Mouse (Mus musculus): ENCODE data around the gene Fam196b. TPM values are rescaled to one million over a fixed set of nuclear protein-coding genes. Genes with fewer than 3 reads are reported as not detected.

Gene Fam196b
- polyA plus RNA-seq, 1 experiment from 2014 or later = 1.4 TPM

- WGBS = 86% methylated on average over 2 of the region's 2 CpGs
- H3K27ac ChIP-seq (ENCODE audit: low read depth, low read length) = no peak overlapping the region
- no peaks in the 10 kb centered on the region for H3K4me1 ChIP-seq (ENCODE audit: control insufficient read depth, insufficient read depth, low read length)
- H3K9ac ChIP-seq (ENCODE audit: low read length) = no peak overlapping the region
- H3K4me2 ChIP-seq (ENCODE audit: low read length) = no peak overlapping the region
- no peaks in the 10 kb centered on the region for H3K27me3 ChIP-seq (replicated peaks; ENCODE audit: control insufficient read depth, insufficient read depth, low read length)
- no peak for DNase-seq (ENCODE audit: low spot score)
- H3K36me3 ChIP-seq (ENCODE audit: control insufficient read depth, insufficient read depth, low read length) = no peaks in the 10 kb centered on the region
- H3K9me3 ChIP-seq (replicated peaks; ENCODE audit: control insufficient read depth, low read length) = no peaks in the 10 kb centered on the region
- no peak overlapping the region for H3K4me3 ChIP-seq (ENCODE audit: low read depth, low read length)
- no peak for ATAC-seq
Observed at GRCm38 (mm10) chr11:34431978-34432377, 117.4 kb downstream of the Fam196b start.

DNA sequence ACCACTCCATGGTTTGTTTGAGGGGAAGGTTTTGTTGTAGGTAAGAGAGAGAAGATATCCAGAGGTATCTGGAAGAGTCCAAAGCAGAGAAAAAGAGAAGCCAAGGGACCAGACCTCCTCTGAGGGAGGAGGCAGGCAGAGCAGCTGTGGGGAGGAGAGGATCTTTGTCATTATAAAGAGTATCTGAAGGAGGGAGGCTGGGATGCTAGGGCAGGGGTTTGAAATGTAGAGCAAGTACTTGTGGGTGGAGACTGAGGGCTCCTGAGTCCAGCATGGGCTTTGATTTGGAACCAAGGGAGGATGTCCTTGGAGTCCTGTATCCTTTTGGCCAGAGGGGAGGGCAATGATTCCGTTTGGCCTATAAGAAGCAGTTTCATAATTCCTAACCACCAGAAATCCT lies 122.8 kb downstream of the Fam196b start:
- no peak overlapping the region for H3K4me3 ChIP-seq (ENCODE audit: low read depth, low read length)
- H3K9me3 ChIP-seq (replicated peaks; ENCODE audit: control insufficient read depth, low read length) = no peaks in the 10 kb centered on the region
- ATAC-seq = no peak
- H3K27ac ChIP-seq (ENCODE audit: low read depth, low read length) = no peak overlapping the region
- H3K9ac ChIP-seq (ENCODE audit: low read length) = no peak overlapping the region
- H3K27me3 ChIP-seq (replicated peaks; ENCODE audit: control insufficient read depth, insufficient read depth, low read length) = no peaks in the 10 kb centered on the region
- H3K4me1 ChIP-seq (ENCODE audit: control insufficient read depth, insufficient read depth, low read length) = no peaks in the 10 kb centered on the region
- no peak overlapping the region for H3K4me2 ChIP-seq (ENCODE audit: low read length)
- no peaks in the 10 kb centered on the region for H3K36me3 ChIP-seq (ENCODE audit: control insufficient read depth, insufficient read depth, low read length)
- DNase-seq (ENCODE audit: low spot score) = no peak
- WGBS = 64% methylated on average over 1 of the region's 1 CpGs

DNA sequence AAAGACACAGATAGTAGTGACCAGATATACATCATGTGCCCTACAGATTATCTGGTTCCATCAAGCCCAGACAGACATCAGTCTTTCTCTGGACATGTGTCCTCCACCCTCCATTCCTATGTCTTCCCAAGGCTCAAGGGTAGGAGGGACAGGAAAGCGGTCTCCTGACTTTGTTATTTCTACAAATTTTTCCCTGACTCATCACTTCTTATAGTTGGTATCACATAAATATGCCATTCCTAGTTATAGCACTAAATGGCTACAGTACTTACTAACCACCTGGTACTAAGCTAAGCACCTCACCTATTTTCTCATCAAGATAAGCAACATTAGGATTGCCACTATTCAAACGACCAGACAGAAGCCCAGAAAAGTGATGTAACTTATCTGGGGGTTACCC lies 123.8 kb downstream of the Fam196b start:
- ATAC-seq (no peak), DNase-seq (ENCODE audit: low spot score) (no peak)
- Histone ChIP-seq H3K27me3 (replicated peaks; ENCODE audit: control insufficient read depth, insufficient read depth, low read length) (no peaks in the 10 kb centered on the region), H3K4me1 (ENCODE audit: control insufficient read depth, insufficient read depth, low read length) (no peaks in the 10 kb centered on the region), H3K9me3 (replicated peaks; ENCODE audit: control insufficient read depth, low read length) (no peaks in the 10 kb centered on the region), H3K36me3 (ENCODE audit: control insufficient read depth, insufficient read depth, low read length) (no peaks in the 10 kb centered on the region), H3K9ac (ENCODE audit: low read length) (no peak overlapping the region), H3K4me3 (ENCODE audit: low read depth, low read length) (no peak overlapping the region), H3K27ac (ENCODE audit: low read depth, low read length) (no peak overlapping the region), H3K4me2 (ENCODE audit: low read length) (no peak overlapping the region)
- 71% methylated on average over 2 of the region's 2 CpGs for WGBS

- no peaks in the 10 kb centered on the region for H3K27me3 ChIP-seq (replicated peaks; ENCODE audit: control insufficient read depth, insufficient read depth, low read length)
- H3K4me2 ChIP-seq (ENCODE audit: low read length) = no peak overlapping the region
- ATAC-seq = no peak
- no peak overlapping the region for H3K4me3 ChIP-seq (ENCODE audit: low read depth, low read length)
- no peaks in the 10 kb centered on the region for H3K4me1 ChIP-seq (ENCODE audit: control insufficient read depth, insufficient read depth, low read length)
- no peak overlapping the region for H3K9ac ChIP-seq (ENCODE audit: low read length)
- H3K27ac ChIP-seq (ENCODE audit: low read depth, low read length) = no peak overlapping the region
- no peaks in the 10 kb centered on the region for H3K9me3 ChIP-seq (replicated peaks; ENCODE audit: control insufficient read depth, low read length)
- 47% methylated on average over 4 of the region's 4 CpGs for WGBS
- no peaks in the 10 kb centered on the region for H3K36me3 ChIP-seq (ENCODE audit: control insufficient read depth, insufficient read depth, low read length)
- peak; percentile 51 for DNase-seq (ENCODE audit: low spot score)
Observed at GRCm38 (mm10) chr11:34447891-34448290, 133.3 kb downstream of the Fam196b start.

GRCm38 (mm10) chr11:34449944-34450343 lies 135.3 kb downstream of the Fam196b start:
- Histone ChIP-seq H3K36me3 (ENCODE audit: control insufficient read depth, insufficient read depth, low read length) (no peaks in the 10 kb centered on the region), H3K4me2 (ENCODE audit: low read length) (no peak overlapping the region), H3K9ac (ENCODE audit: low read length) (no peak overlapping the region), H3K4me3 (ENCODE audit: low read depth, low read length) (no peak overlapping the region), H3K4me1 (ENCODE audit: control insufficient read depth, insufficient read depth, low read length) (no peaks in the 10 kb centered on the region), H3K9me3 (replicated peaks; ENCODE audit: control insufficient read depth, low read length) (no peaks in the 10 kb centered on the region), H3K27ac (ENCODE audit: low read depth, low read length) (no peak overlapping the region), H3K27me3 (replicated peaks; ENCODE audit: control insufficient read depth, insufficient read depth, low read length) (no peaks in the 10 kb centered on the region)
- DNase-seq (ENCODE audit: low spot score) = no peak
- WGBS = 85% methylated on average over 4 of the region's 4 CpGs
- no peak for ATAC-seq

DNA sequence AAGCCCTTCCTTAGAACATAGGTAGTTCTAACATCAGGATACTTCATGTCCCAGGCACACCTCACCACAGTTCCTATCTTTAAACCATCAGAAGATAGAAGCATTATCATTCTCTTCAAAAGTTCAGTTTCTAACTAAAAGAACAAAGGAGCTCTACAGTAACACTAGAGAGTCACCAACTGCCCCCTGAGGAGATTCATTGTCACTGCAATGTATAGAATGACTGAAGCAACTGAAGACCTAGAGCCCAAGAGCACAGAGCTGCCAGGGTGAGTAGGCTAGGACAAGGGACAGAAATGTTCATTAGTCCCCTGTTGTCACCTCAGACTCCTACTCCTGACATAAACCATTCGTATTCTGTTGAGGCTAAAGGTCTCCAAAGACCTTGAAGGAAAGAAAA lies 152.4 kb downstream of the Fam196b start:
- H3K9me3 ChIP-seq (replicated peaks; ENCODE audit: control insufficient read depth, low read length) = no peaks in the 10 kb centered on the region

GRCm38 (mm10) chr11:34468571-34468970 lies 153.9 kb downstream of the Fam196b start:
- Histone ChIP-seq H3K4me3 (ENCODE audit: low read depth, low read length) (no peak overlapping the region), H3K9ac (ENCODE audit: low read length) (no peak overlapping the region), H3K27ac (ENCODE audit: low read depth, low read length) (no peak overlapping the region), H3K4me2 (ENCODE audit: low read length) (no peak overlapping the region), H3K36me3 (ENCODE audit: control insufficient read depth, insufficient read depth, low read length) (no peaks in the 10 kb centered on the region), H3K27me3 (replicated peaks; ENCODE audit: control insufficient read depth, insufficient read depth, low read length) (no peaks in the 10 kb centered on the region), H3K4me1 (ENCODE audit: control insufficient read depth, insufficient read depth, low read length) (no peaks in the 10 kb centered on the region), H3K9me3 (replicated peaks; ENCODE audit: control insufficient read depth, low read length) (no peaks in the 10 kb centered on the region)
- ATAC-seq = no peak
- DNase-seq (ENCODE audit: low spot score) = peak; percentile 32
- 51% methylated on average over 3 of the region's 3 CpGs for WGBS

More for the DNA sequence above, 152.4 kb downstream of the Fam196b start:
- H3K4me2 ChIP-seq (ENCODE audit: low read length) = no peak overlapping the region
- no peaks in the 10 kb centered on the region for H3K4me1 ChIP-seq (ENCODE audit: control insufficient read depth, insufficient read depth, low read length)
- 67% methylated on average over 1 of the region's 1 CpGs for WGBS
- no peak overlapping the region for H3K27ac ChIP-seq (ENCODE audit: low read depth, low read length)
- H3K27me3 ChIP-seq (replicated peaks; ENCODE audit: control insufficient read depth, insufficient read depth, low read length) = no peaks in the 10 kb centered on the region
- DNase-seq (ENCODE audit: low spot score) (no peak), ATAC-seq (no peak)
- no peak overlapping the region for H3K9ac ChIP-seq (ENCODE audit: low read length)
- H3K4me3 ChIP-seq (ENCODE audit: low read depth, low read length) = no peak overlapping the region
- H3K36me3 ChIP-seq (ENCODE audit: control insufficient read depth, insufficient read depth, low read length) = no peaks in the 10 kb centered on the region

DNA sequence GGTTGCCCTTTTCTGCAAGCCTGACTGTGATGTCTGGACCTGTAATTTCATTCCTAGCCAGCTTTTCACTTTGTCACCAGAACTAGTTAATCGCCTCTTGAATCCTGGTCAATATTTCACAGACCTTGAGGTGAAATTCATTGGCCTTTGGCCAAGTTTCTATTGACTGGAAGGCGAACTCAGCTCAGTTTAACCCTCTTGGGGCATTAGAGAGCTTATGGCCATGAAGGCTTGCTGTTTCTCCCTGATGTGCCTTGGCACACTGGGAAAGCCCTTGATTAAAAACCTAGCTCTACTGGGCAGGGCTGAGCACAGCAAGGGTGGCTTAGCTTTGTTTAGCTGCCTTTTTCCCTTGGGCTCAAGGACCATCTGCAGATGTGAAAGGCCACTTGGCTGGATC lies 155.2 kb downstream of the Fam196b start:
- DNase-seq (ENCODE audit: low spot score) (no peak), ATAC-seq (no peak)
- 78% methylated on average over 2 of the region's 2 CpGs for WGBS
- Histone ChIP-seq H3K4me2 (ENCODE audit: low read length) (no peak overlapping the region), H3K4me1 (ENCODE audit: control insufficient read depth, insufficient read depth, low read length) (no peaks in the 10 kb centered on the region), H3K27me3 (replicated peaks; ENCODE audit: control insufficient read depth, insufficient read depth, low read length) (no peaks in the 10 kb centered on the region), H3K36me3 (ENCODE audit: control insufficient read depth, insufficient read depth, low read length) (no peaks in the 10 kb centered on the region), H3K27ac (ENCODE audit: low read depth, low read length) (no peak overlapping the region), H3K4me3 (ENCODE audit: low read depth, low read length) (no peak overlapping the region), H3K9me3 (replicated peaks; ENCODE audit: control insufficient read depth, low read length) (no peaks in the 10 kb centered on the region), H3K9ac (ENCODE audit: low read length) (no peak overlapping the region)
